Mouse (Mus musculus): ENCODE measurements around the gene Fgfr2. TPM values are rescaled to one million over a fixed set of nuclear protein-coding genes. Genes with fewer than 3 reads are reported as not detected.
A peak's percentile ranks its signal among the peaks of the same experiment; 100 is the strongest.

The Fgfr2 gene
- polyA plus RNA-seq, 1 experiment = 0.17 TPM

DNA sequence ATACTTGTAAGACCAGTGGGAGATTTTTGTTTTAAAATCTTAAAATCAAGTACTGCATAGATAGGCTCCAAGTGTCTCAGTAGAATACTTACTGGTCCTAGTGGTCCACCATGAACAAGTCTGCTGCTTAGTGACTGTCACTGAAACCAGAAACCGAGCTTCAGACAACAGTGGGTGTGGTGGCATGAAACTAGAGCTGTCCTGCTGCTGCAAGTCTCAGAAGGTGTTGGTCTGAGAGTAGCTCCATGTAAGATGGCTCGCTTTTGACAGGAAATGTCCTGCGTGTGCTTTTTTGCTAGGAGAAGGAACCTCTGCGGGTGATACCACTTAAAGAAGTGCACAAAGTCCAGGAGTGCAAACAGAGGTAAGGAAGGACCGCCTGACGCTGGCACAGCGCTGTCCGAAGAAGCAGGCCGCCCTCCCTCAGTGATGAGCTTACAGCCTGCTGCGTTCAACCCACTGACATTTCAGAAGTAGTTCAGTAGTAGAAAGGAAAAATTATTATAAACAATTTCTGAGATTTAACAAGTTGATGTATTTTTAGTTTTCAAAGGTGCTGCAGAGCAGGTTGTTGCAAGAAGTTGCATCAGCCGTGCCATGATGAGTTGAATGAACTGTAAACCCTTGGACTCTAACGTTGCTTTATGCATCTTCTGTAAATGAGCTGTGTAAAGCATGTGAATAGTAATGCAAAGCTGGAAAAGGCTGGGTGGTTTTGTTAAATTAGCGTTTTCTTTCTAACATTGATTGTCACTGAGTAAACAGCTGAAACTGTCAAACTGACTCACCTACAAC, 2218.4 kb downstream of the Fgfr2 start:
- no peak for TF ChIP-seq POLR2A (IDR thresholded peaks at IDR 0.05; ENCODE audit: insufficient read length, low read depth)
- TF ChIP-seq CEBPB (IDR thresholded peaks at IDR 0.05; ENCODE audit: insufficient read depth, poor library complexity, severe bottlenecking) = peak; percentile 98
- Histone ChIP-seq H3ac (ENCODE audit: control insufficient read depth, insufficient read length) (no peak overlapping the region), H3K79me2 (ENCODE audit: control insufficient read depth, insufficient read depth) (no peaks in the 10 kb centered on the region), H3K4me3 (no peak overlapping the region), H3K36me3 (ENCODE audit: control insufficient read depth, insufficient read depth) (peaks cover 35% of the 10 kb centered on the region), H3K27me3 (ENCODE audit: control insufficient read depth, insufficient read depth, insufficient read length) (no peaks in the 10 kb centered on the region), H3K4me2 (ENCODE audit: low read depth) (peak overlapping the region; percentile 49)

DNA sequence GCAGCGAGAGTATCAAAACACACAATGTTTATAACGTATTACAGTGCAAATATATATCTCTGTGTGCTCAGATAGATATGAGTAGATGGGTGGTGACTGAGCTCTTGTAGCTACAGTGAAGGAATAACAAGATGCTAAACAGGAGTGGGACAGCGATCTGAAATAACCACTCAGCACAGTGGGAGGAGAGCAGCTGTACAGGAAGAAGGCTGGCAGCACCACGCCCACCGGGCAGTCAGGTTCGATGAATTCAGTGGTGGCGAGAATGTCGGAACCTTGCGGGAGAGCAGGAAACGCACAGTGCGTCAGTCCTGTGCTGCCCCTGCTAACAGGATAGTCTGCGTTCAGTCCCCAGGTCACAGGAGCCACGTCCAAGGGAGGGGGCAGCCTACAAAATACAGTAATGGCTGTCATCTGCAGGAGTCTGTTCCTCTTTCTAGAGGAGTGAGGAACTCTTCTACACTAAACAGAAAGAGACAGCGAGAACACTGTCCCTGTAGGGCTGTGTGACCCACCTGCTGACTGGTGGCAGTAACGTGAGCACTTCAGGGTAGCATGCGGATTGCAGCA, 2219.6 kb downstream of the Fgfr2 start:
- Histone ChIP-seq H3ac (ENCODE audit: control insufficient read depth, insufficient read length) (no peak overlapping the region), H3K27me3 (ENCODE audit: control insufficient read depth, insufficient read depth, insufficient read length) (no peaks in the 10 kb centered on the region), H3K36me3 (ENCODE audit: control insufficient read depth, insufficient read depth) (peaks cover 33% of the 10 kb centered on the region), H3K79me2 (ENCODE audit: control insufficient read depth, insufficient read depth) (no peaks in the 10 kb centered on the region), H3K4me3 (no peak overlapping the region), H3K4me2 (ENCODE audit: low read depth) (no peak overlapping the region)
- TF ChIP-seq E2F4 (IDR thresholded peaks at IDR 0.05; ENCODE audit: insufficient read depth) (no peak), TCF12 (IDR thresholded peaks at IDR 0.05; ENCODE audit: insufficient read depth, poor library complexity, severe bottlenecking) (no peak), POLR2AphosphoS2 (IDR thresholded peaks at IDR 0.05; ENCODE audit: insufficient read length, low read depth) (no peak), REST (IDR thresholded peaks at IDR 0.05; ENCODE audit: insufficient read depth, insufficient read length) (no peak), MYOD1 (IDR thresholded peaks at IDR 0.05; ENCODE audit: control insufficient read depth in 1 of 3, insufficient read length in 2 of 3, low read depth in 2 of 3) (no peak)

DNA sequence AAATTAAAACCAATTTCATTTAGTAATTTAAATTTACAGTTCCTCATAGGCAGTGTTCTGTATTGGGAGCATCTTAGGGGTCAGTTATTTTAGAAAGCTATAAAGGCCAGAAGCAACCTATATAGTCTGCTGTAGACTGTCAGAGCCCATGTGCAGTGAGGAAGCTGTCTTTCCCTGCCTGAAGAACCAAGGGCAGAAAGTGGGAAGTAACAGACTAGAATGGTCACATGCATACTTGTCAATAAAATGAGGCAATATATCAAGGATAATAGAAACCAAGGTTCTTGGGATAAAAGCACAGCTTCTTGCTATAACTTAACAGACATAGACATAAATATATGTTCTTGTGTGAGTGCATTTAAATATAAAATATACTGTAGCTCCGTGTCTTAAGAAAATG, 2220.2 kb downstream of the Fgfr2 start:
- peaks cover 30% of the 10 kb centered on the region for H3K36me3 ChIP-seq (ENCODE audit: control insufficient read depth, insufficient read depth)
- H3K4me2 ChIP-seq (ENCODE audit: low read depth) = no peak overlapping the region
- H3K27me3 ChIP-seq (ENCODE audit: control insufficient read depth, insufficient read depth, insufficient read length) = no peaks in the 10 kb centered on the region
- no peak overlapping the region for H3ac ChIP-seq (ENCODE audit: control insufficient read depth, insufficient read length)
- no peak for TF ChIP-seq REST (IDR thresholded peaks at IDR 0.05; ENCODE audit: insufficient read depth, insufficient read length)
- no peak for TF ChIP-seq TCF12 (IDR thresholded peaks at IDR 0.05; ENCODE audit: insufficient read depth, poor library complexity, severe bottlenecking)
- TF ChIP-seq POLR2AphosphoS2 (IDR thresholded peaks at IDR 0.05; ENCODE audit: insufficient read length, low read depth) = no peak
- no peak for TF ChIP-seq CEBPB (IDR thresholded peaks at IDR 0.05; ENCODE audit: insufficient read depth, poor library complexity, severe bottlenecking)
- no peak for TF ChIP-seq POLR2A (IDR thresholded peaks at IDR 0.05; ENCODE audit: insufficient read length, low read depth)
- no peak for TF ChIP-seq MAX (IDR thresholded peaks at IDR 0.05; ENCODE audit: low read depth)
- TF ChIP-seq MYOD1 (IDR thresholded peaks at IDR 0.05; ENCODE audit: control insufficient read depth in 1 of 3, insufficient read length in 2 of 3, low read depth in 2 of 3) = no peak
- TF ChIP-seq E2F4 (IDR thresholded peaks at IDR 0.05; ENCODE audit: insufficient read depth) = no peak
- TF ChIP-seq SRF (IDR thresholded peaks at IDR 0.05; ENCODE audit: control insufficient read depth, insufficient read length, low read depth) = no peak
- no peak for TF ChIP-seq USF1 (IDR thresholded peaks at IDR 0.05; ENCODE audit: low read depth)
- no peak for TF ChIP-seq MYOG (IDR thresholded peaks at IDR 0.05; ENCODE audit: control insufficient read depth in 1 of 3, insufficient read depth in 1 of 3, insufficient read length in 2 of 3, low read depth in 2 of 3)
- no peak for TF ChIP-seq TCF3 (IDR thresholded peaks at IDR 0.05; ENCODE audit: insufficient read length, low read depth)
- H3K79me2 ChIP-seq (ENCODE audit: control insufficient read depth, insufficient read depth) = no peaks in the 10 kb centered on the region
- H3K4me3 ChIP-seq = no peak overlapping the region

DNA sequence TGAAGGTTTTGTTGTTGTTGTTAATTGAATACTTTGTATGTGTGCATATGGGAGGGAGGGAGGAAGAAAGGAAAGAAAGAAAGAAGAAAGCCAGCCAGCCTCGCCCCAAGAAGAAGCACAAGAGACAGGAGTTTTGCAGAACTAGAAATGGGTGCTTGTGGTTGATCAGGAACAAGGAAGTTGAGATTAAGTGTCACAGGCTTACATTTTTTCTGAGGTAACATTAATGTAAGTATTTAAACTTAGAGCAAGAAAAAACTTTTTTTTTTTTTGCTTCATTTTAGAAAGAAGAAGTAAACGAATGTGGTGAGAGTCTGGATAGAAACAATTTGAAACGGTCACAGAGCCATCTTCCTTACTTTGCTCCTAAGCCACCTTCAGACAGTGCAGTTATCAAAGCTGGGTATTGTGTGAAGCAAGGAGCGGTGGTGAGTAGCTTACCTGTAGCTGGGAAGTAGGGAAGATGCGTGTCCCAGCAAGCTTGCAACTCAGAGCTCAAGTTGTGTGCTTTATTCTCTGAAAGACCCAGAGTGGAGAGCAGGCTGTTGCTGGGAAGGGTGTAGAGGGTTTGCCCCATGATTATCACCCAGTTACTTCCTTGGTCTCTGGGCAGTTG, 2222.8 kb downstream of the Fgfr2 start:
- Histone ChIP-seq H3K27me3 (ENCODE audit: control insufficient read depth, insufficient read depth, insufficient read length) (no peaks in the 10 kb centered on the region), H3K4me2 (ENCODE audit: low read depth) (no peak overlapping the region), H3K79me2 (ENCODE audit: control insufficient read depth, insufficient read depth) (no peaks in the 10 kb centered on the region), H3K4me3 (no peak overlapping the region), H3K36me3 (ENCODE audit: control insufficient read depth, insufficient read depth) (peaks cover 38% of the 10 kb centered on the region), H3ac (ENCODE audit: control insufficient read depth, insufficient read length) (no peak overlapping the region)
- TF ChIP-seq MYOG (IDR thresholded peaks at IDR 0.05; ENCODE audit: control insufficient read depth in 1 of 3, insufficient read depth in 1 of 3, insufficient read length in 2 of 3, low read depth in 2 of 3) = no peak
- no peak for TF ChIP-seq CEBPB (IDR thresholded peaks at IDR 0.05; ENCODE audit: insufficient read depth, poor library complexity, severe bottlenecking)
- no peak for TF ChIP-seq POLR2AphosphoS2 (IDR thresholded peaks at IDR 0.05; ENCODE audit: insufficient read length, low read depth)
- no peak for TF ChIP-seq USF1 (IDR thresholded peaks at IDR 0.05; ENCODE audit: low read depth)
- no peak for TF ChIP-seq TCF12 (IDR thresholded peaks at IDR 0.05; ENCODE audit: insufficient read depth, poor library complexity, severe bottlenecking)
- no peak for TF ChIP-seq MAX (IDR thresholded peaks at IDR 0.05; ENCODE audit: low read depth)
- no peak for TF ChIP-seq REST (IDR thresholded peaks at IDR 0.05; ENCODE audit: insufficient read depth, insufficient read length)
- no peak for TF ChIP-seq E2F4 (IDR thresholded peaks at IDR 0.05; ENCODE audit: insufficient read depth)
- no peak for TF ChIP-seq MYOD1 (IDR thresholded peaks at IDR 0.05; ENCODE audit: control insufficient read depth in 1 of 3, insufficient read length in 2 of 3, low read depth in 2 of 3)
- no peak for TF ChIP-seq TCF3 (IDR thresholded peaks at IDR 0.05; ENCODE audit: insufficient read length, low read depth)
- TF ChIP-seq SRF (IDR thresholded peaks at IDR 0.05; ENCODE audit: control insufficient read depth, insufficient read length, low read depth) = no peak
- no peak for TF ChIP-seq POLR2A (IDR thresholded peaks at IDR 0.05; ENCODE audit: insufficient read length, low read depth)
